Mouse (Mus musculus) B cell, adult 2 months (primary cell): ENCODE results near the gene Gm10309.
A peak's percentile ranks its signal among the peaks of the same experiment; 100 is the strongest.

ENCODE experiments used
- DNase-seq, 2 experiments: peaks; one replicate each; pipeline ENCODE4 v3.0.0; 2022

Gene Gm10309

DNA sequence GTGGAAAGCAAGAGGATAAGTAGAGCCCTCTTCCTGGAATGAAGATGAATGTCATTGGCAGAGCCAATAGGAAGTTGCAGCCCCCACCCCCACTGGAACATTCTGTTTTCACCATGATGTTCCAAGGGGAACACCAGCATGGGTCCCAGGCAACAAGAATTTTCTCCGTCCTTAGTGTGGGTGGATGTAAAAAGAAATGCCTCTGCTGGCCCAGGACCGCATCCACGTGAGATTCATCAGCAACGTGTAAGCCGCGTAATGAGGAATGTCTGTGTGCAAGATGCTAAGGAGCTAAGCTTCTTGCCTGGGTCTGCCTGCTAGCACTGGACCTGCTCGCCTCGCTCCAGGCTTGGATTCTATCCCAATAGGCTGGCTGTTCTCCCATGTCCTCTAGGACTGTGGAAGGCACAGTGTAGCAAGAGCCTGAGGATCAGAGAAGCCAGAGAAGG lies at the start of gene Gm10309:
Gene Gm10309, minus strand, starts transcription at position 50 of the 449 bp plus-strand sequence.
- no peak for DNase-seq

DNA sequence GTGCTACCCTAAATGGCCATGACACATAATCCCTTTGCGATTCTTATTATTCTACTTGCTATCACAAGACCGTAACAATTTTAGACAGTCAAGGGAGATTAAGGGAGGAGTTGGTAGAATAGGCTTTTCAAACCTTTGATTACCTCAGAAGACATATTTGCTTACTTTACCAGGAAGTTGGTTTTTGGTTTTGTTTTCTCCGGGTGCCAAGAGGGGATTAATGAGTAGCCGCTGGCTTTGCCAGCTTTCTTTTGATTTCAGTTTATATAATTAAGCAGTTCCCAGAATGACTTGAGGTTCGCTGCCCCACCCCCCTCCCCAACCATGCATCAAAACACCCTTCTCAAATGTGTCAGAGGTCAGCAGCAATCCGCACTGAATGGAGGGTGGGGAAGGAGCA lies 47.0 kb upstream of the Gm10309 start:
- no peak for DNase-seq

DNA sequence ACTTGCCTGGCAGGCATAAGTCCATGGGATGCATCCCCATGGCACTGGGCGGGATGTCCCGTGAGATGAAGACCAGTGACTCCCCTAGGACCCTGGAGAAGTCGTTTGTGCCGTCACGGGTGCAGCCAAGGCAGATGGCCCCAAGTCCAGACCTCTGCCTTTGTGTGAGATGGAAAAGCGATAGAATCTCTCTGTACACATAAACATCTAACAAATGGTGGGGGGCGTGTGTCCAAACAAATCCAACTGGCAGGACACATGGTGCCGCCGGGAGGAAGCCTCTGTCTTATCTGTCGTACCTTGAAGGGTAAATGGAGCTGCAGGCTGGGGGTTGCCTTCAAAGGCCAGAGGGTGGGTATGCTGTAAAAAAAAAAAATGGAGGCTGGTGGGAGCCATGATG lies 46.5 kb upstream of the Gm10309 start:
- DNase-seq: no peak

DNA sequence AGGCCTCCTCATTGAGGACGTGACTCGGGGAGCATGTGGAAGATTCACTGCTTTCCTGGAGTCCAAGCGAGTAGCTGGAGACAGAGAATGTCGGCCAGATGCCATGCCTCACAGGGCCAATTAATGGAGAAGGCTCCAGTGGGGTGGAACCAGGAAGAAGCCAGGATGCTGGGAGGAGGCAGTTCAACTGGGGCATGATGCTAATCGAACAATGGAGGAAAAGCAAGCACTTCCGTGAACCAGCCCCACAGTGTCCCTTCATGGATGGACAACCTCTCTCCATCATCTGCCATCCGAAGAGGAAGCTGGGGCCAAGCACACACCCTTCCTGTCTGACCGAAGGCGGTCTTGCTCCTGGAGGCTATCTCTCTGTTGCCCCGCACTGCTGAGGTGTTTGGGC lies 44.1 kb upstream of the Gm10309 start:
- DNase-seq: no peak

DNA sequence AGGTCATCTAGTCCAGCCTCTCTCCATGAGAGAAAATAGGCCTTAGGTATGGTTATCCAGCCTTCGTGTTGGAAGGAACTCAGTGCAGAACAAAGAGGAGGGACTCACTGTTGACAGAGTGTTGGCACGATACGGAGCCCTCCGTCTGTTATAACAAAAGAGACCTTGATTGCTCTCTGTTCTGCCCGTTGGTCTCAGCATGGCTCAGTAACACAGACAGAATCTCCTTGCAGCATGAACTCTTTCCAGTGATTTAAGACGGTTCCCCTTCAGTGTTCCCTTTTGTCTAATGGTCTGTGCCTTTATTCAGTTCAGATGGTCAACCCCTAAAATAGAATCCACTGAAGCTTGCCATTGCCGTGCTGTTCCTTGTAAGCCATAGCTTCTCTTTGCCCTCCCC lies 41.5 kb upstream of the Gm10309 start:
- DNase-seq: no peak

DNA sequence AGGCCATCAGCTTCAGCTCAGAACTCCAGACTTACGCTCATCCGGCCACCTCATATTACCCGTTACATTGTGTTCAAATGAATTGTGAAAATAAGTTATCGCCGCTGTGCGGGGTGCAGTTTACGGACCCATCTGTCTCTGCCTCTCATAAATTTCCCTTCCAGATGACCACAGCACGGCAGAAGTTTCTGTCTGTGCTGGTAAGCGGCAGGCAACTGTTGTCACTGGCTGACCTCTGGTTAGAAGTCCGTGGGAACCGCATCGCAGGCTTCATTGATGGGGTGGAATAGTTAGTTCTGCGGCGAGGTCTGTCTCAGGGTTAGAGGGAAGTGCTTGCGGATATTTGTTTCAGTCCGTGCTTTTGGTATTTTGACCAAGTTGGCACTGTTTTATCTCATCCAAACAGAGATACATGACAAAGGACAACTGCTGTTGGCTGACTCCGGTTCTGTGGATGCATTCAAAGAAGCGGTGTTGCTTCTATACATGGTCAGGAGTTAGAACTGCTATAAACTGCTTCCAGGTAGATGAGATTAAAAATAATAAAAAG lies 34.9 kb upstream of the Gm10309 start:
- DNase-seq: no peak

DNA sequence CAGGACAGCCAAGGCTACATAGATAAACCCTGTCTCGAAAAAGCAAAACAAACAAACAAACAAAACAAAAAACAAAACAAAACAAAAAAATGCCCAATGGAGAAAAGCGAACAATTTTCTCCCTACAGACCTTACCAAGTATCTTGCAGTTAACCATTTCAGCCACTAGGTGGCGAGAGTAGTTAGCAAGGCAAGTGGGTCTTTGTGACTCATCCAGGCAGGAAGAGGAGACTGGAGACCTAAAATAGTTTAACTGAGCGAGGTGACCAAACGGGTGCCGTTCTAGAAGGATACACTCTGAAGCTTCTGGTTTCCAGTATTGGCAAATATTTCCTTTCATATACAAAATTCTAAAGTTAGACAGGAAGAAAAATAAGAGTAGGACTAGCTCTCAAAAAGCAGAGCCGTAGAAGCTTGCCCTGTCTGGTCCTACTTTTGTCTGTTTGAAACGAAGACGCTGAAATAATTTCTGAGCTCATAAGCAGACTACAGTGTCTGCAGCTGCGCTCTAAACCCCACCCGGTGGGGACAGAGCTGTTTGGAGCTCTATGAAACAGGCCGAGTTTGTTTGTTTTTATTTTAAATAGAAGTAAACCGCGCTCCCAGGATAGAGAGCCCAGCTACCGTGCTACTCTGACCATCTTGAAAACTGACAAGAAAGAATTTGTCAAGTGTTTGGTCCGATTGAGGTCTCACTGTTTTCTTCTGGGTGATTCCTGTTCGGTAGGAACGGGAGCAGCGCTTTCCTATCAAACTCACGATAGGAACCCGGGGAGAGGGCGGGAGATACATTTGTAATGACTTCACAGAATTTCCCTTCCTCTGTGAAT lies 31.0 kb upstream of the Gm10309 start:
- DNase-seq: peak; percentile 71 to 75

DNA sequence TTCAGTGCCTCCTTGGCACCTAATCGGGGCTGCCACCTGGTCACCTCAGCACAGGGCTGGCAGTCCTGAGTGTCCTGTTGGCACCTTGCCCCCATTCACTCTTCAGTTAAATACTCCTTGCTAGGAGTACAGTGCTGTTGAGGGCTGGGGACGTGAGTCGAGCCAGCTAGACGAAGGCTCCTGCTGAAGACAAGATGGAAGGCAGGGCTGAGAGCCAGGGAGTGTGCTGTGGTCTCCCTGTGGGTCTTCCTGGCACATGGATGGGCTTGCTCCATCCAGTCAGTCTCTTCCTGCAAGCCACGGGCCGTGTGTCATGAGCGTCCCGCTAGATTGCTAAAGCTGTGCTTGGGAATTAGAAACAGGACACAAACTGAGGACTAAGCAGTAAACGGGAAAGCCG lies 30.1 kb upstream of the Gm10309 start:
- DNase-seq: no peak

DNA sequence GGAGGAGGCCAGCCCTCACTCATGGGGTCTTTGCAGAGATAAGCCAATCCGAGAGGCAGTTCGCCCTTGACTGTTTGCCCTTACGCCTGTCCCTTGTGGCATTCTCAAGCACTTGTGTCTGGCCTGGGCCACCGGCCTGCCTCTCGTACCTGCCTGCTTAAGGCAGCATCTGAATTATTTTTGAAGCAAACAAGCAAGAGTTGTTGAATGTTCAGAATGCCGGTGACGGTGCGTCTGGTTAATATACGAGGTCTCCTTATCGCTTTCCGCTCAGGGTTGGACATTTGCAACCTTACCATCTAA lies 28.5 kb upstream of the Gm10309 start:
- no peak for DNase-seq

DNA sequence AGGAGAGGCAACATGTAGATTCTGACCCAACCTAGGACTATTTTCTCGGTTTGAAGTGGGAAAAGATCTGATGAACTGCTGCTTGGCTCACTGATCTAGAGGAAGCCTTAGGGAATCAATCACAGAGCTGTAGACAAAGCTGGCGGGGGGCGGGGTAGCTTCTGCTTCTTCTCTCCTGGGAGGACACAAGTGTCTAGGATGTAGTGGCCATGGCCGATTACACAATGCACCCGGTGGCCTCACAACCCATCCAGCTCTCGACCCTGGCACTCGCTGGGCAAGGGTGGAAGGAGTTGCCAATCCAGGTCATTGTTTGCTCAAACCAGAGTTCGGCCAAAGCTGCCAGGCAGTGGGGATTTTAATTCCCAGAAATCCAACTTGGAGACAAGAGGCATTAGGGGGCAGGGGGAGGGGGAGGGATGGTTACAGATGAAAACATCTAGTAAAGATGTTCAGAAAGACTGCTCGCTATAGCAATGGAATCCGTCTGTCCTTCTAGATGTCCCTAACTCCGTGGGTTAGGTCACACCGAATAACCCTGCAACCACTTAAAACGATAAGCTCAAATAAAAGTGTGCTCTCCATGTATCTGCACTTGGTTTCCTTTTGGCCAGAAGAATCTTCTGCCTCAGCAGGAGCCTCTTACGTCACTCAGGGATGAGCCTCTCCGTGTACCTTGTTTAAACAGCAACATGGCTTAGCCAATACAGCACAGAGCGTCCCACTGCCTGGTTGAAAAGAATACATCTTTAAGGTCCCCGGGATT lies 27.9 kb upstream of the Gm10309 start:
- DNase-seq: no peak

DNA sequence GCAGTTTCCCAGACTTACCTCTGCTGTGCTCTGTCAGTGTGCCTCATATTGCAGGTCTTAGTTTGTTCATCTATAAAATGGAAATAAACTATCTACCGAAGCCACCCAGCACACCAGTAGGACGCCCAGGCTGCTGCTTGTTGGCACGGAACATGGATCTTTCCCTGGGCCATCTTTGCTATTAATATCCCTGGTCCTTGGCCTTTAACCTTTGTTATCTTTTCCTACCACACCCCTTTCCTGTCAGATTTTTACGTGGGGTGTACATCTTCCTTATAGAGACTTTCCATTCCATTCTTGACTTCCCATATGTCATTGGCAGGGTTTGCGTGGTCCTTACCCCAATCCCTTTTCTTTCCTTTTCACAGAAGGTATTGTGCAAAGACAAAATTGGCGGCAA lies 26.2 kb upstream of the Gm10309 start:
- no peak for DNase-seq

DNA sequence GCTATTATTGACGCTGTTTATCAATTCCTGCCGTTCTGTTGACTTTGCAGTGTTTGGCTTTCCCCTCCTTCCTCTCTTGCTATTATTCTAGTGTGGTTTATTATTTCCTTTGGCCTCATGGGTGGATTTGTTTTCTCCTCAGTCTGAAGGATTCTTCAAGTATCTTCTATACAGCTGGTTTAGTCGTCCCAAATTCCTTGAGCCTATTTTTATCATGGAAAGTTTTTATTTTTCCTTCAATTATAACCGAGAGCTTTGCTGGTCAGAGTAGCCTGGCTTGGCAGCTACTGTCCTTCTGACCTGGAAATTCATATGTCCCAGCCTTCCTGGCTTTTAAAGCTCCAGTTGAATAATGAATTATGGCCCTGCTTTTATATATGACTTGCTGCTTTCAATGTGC lies 24.4 kb upstream of the Gm10309 start:
- no peak for DNase-seq

DNA sequence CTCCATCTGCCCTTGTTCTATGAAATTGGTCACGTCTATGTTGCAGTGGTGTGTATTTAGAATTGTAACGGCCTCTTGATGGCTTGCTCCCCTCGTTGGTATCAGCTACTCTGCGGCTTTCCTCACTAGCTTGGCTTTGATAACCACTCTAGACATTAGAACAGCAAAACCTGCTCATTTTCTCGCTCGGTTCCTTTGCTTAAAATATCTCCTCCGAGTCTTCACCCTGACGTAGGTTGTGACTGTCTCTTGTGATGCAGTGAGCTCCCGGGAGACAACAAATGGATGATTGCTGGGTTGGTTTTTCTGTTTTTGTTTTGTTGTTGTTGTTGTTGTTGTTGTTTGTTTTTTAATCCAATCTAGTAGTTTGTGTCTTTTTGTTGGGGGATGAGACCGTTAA lies 24.0 kb upstream of the Gm10309 start:
- no peak for DNase-seq

DNA sequence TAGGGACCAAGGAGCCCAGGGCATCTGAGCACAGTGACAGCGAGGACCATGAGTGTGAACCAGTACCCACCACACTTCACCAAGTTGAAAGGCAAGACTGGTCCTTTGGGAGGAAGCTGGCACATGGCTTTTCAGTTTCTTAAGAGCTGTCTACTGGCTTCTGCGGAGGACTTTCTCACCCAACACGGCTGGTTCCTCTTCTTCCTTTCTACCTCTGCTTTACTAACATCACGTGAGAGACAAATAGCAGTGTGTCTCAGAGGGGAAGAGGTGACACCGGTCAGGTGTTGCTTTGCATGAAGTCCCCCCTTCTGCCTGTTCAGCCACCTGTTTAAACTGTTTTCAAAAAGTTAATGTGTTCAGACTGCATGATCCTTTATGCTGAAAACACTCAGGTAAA lies 22.3 kb upstream of the Gm10309 start:
- DNase-seq: peak; percentile 48 to 52

DNA sequence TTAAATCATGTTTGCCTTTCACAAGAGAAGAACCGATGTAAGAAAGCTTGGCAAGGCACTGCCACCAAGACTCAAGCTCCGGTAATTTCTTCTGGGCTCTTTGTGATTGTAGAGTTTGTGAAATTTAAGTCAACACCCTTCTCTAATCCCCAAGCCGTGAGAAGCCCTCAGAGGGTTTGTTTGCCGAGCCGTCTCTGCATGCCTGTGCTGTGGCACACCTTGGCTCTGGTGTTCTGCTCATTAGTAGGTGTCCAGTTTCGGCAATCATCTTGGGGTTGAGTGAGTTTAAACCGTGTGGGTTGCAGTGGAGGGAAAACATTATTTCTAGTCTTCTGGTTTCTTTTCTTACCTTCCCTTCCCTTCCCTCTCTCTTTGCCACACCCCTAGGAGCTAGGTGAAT lies 21.0 kb upstream of the Gm10309 start:
- no peak for DNase-seq

DNA sequence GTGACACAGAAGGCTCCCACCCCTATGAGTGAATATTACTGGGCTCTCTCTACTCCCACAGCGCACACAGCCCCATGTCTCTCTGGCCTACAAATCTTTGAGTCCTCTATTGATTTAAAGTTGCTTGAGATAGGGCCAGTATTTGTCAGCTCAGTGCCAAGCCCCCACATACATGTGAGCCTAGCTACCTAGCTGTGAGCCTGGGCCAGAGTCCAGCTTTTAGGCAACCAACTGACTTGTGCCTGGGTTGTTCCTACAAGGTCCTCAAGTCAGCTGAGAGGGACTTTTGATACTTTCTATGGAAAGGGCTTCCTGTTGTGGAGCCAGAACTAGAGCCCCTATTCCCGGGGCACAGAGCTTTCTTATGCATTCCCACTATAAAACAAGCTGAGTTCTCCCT lies 20.0 kb upstream of the Gm10309 start:
- DNase-seq: no peak

DNA sequence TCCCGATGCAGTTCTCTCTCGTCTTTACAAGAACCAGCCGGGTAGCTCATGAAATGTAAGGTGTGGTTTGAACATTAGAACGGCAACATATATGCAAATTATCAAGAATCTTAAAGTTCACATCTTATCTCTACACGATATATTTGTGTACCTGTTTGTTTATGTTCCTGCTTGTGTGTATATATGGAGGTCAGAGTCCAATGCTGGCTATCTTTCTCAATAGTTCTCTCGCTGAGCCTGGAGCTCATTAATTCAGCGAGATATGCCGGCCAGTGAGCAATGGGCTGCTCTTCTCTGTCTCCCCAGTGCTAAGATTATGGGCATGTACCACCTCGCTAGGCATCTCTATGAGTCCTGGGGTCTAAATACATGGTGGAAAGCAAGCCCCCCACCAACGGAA lies 18.8 kb upstream of the Gm10309 start:
- no peak for DNase-seq

DNA sequence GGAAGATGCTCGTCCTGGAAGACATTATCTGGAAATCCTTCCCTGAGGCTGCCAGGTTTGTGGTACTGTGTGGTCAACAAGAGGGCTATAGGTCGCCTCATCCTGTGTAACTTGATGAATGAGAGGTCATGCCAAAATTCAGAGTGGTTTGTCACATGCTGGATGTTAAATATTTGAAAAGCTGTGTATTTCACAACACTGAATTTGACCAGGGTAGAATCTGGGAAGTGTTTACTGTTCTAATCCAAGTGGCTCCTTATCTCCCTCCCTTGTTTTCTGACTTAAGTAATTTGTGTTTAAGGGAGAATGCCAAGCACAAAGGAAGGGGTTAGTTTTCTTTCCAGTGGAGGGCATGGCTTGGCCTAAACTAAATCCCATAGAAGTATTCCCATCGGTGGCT lies 18.3 kb upstream of the Gm10309 start:
- DNase-seq: no peak

DNA sequence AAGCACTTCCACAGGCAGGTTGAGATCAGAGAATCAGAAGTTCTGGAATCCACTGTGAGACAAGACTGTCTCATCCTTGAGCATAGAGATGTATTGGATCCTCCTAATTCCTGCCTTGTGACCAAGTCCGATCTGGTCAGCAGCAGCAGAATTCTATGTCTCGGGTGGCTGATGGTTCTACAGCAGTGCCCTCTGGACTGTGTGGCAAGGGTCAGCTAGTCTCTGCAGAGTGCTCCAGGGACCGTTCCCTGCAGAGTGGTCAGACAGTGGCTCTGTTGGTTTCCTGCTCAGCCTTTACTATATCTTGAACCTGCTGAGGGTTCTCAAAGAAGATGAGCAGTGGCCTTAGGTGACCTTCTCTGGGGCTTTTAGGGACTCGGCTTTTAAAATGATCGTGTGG lies 17.6 kb upstream of the Gm10309 start:
- no peak for DNase-seq

DNA sequence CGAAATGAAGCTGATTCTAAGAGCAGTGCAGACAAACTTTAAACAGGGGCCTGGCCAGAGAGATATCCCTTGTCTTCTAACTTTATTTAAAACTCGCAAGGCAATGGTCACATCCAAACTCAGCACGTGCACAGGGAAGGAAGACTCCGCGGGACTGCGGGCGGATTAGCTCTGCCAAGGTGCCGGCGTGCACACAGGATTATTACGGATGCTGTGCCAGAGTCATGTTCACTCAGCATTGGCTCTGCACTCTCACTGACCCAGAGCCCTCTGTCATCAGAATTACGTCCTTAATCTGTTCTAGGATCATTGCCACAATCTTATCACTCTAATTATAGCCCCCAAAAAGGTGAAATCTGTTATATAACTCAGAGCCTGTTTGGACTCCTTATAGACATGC lies 16.2 kb upstream of the Gm10309 start:
- DNase-seq: no peak

DNA sequence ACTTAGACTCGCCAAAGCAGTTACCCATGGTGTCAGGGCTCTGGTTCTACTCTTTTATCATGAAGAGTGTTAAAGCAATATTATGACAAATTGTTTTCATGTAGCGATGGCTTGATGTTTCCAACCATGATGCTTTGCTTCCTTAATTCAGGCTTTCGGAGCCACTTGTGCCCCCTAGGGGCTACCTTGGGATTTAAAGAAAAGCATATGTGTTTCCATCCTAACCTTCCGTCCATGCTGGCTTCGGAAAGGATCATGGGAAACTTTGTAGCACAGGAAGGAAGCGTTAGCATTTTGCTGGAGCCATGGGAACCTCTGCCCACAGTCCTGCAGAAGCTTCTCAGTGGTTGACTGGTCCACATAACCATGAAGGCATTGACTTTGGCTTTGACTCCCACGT lies 13.6 kb upstream of the Gm10309 start:
- no peak for DNase-seq

DNA sequence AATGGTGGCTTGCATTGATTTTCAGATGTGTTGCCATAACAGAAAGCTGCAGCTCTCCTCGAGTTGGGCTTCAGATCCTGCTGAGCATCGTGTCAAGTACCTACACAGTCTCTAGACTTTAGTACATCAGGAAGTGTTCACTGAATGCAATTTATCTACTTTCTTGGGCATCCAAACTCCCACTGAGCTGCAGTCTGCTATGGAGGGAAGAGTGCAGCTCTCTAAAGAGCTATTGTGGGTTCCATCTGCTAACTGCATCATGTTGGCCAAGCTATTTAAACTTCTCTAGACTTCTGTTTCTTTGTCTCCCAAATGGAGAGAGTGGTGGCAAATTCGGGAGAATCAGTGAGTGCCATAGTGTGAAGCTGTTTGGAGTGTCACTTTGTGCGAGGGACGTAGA lies 11.6 kb upstream of the Gm10309 start:
- DNase-seq: no peak

DNA sequence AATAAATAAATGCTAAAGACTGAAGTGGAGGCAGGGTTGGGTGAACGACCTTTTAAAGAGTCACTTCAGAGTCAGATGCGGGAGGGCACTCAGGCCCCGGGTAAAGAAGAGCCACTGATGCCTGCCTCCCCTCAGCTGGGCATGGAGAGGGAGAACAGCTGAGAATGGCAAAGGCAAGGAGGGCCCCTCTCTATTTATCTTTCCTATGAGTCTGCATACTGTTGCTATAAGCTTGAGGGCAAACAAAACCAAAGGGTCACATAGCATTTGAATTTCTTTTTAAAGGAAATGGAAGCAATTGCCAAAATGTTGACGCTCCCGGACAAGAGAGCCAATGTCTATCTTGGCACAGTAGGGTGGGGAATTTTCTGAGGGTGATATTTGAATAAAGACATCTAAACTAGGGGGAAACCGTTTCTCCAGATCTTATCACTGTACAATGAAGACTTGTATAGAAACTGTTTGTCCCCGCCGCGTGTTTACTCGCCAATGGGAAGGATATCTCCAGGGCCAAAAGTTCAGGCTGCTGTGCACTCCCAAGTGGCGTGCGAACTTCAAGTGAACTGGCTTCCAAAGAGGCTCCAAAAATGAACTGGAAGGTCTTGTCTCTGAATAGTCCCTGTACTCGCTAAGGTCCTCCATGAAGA lies 10.1 kb upstream of the Gm10309 start:
- DNase-seq: no peak

DNA sequence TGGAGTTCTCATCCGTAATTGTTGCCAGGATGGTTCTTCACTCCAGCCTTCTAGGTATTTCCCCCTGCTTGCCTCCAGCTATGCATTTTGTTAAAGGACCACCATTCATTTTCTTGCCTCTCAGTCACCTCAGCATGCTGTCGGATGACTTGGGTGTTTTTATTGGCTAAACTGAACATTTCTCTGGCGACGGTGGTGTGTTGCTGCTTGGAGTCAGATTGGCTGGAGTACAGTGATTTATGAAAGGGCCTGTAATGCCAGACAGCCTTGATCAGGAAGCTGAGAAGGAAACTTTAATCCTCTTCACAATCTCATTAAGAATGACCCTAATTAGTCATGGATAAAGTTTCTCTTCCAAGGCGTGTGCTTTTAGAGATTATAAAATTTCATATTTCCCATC lies 4.8 kb upstream of the Gm10309 start:
- DNase-seq: no peak
